Mouse (Mus musculus) lung, embryonic 15.5 days (tissue): ENCODE data around the gene Slc22a1. TPM values are rescaled to one million over a fixed set of nuclear protein-coding genes. Genes with fewer than 3 reads are reported as not detected.
A peak's percentile ranks its signal among the peaks of the same experiment; 100 is the strongest.

Source experiments
- ATAC-seq: fragments of 200-750 bp; cut with Nextera tagmentation; 2 replicates; pipeline ENCODE4 v1.8.0; 2017; ENCODE audit warnings: moderate number of reproducible peaks, borderline replicate concordance; ENCODE audit not compliant: low FRiP score, low TSS enrichment; ENCODE audit errors: extremely low read depth
- H3K27ac ChIP-seq: fragments of 300-500 bp; sonication (generic); 2 replicates; pipeline ENCODE4 v1.5.1; 2015; ENCODE audit warnings: moderate library complexity, mild to moderate bottlenecking, inconsistent platforms
- H3K27me3 ChIP-seq: fragments of 300-500 bp; sonication (generic); 2 replicates; pipeline ENCODE4 v1.6.1; 2015; ENCODE audit warnings: inconsistent platforms
- H3K36me3 ChIP-seq: fragments of 300-500 bp; sonication (generic); 2 replicates; pipeline ENCODE4 v1.6.1; 2015; ENCODE audit warnings: inconsistent platforms
- H3K4me1 ChIP-seq: fragments of 300-500 bp; sonication (generic); 2 replicates; pipeline ENCODE4 v1.6.1; 2015; ENCODE audit warnings: inconsistent platforms
- H3K4me2 ChIP-seq: fragments of 300-500 bp; sonication (generic); 2 replicates; pipeline ENCODE4 v1.6.1; 2015; ENCODE audit warnings: inconsistent platforms, mild to moderate bottlenecking, moderate library complexity
- H3K4me3 ChIP-seq: fragments of 300-500 bp; sonication (generic); 2 replicates; pipeline ENCODE4 v1.5.1; 2015; ENCODE audit warnings: mild to moderate bottlenecking, inconsistent platforms
- H3K9ac ChIP-seq: fragments of 300-500 bp; sonication (generic); 2 replicates; pipeline ENCODE4 v1.6.1; 2015; ENCODE audit warnings: inconsistent platforms
- H3K9me3 ChIP-seq: fragments of 300-500 bp; sonication (generic); 2 replicates; pipeline ENCODE4 v1.6.1; 2016; ENCODE audit warnings: inconsistent platforms
- WGBS: fragments of 180-500 bp; shearing (Covaris S2); methylation state at CpG from one replicate; pipeline ENCODE4 v1.1.7; 2015; 5-methylcytosine and 5-hydroxymethylcytosine counted together
- polyA plus RNA-seq: library from polyadenylated mRNA; unstranded; fragments of >200 nt; fragmentation: Nextera tagmentation; extraction: Ambion mirVana; gene quantifications from 2 replicates; pipeline ENCODE4 v1.2.1, GENCODE M21; 2015

Slc22a1 gene
- polyA plus RNA-seq, 1 experiment from 2014 or later, result 11.1 TPM

DNA sequence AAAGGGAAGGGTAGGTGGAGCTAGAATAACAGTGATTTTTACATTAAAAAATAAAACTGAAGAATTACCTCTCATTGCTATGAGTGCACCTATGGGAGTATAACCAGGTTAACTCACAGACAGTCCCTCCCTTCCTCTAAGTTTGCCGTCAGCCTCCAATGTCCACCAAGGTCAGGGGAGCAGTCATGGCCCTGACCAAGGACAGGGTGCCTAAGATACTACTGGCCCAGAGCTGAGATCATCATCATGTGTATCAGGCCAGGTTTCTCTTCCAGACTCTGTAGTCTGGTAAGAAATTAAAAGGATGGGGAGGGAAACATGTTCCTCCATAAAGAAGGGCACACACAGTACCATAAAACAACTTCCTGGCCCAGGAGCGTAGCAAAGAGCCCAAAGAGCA is 35.3 kb upstream of the Slc22a1 start:
- H3K9me3 ChIP-seq, result no peaks in the 10 kb centered on the region
- H3K4me3 ChIP-seq, result no peak overlapping the region
- H3K9ac ChIP-seq, result no peak overlapping the region
- peaks cover 63% of the 10 kb centered on the region for H3K36me3 ChIP-seq
- WGBS, result 91% methylated on average over 2 of the region's 2 CpGs
- H3K4me1 ChIP-seq, result peaks cover 25% of the 10 kb centered on the region
- H3K4me2 ChIP-seq, result no peak overlapping the region
- H3K27ac ChIP-seq, result no peak overlapping the region
- no peak for ATAC-seq
- H3K27me3 ChIP-seq, result no peaks in the 10 kb centered on the region

DNA sequence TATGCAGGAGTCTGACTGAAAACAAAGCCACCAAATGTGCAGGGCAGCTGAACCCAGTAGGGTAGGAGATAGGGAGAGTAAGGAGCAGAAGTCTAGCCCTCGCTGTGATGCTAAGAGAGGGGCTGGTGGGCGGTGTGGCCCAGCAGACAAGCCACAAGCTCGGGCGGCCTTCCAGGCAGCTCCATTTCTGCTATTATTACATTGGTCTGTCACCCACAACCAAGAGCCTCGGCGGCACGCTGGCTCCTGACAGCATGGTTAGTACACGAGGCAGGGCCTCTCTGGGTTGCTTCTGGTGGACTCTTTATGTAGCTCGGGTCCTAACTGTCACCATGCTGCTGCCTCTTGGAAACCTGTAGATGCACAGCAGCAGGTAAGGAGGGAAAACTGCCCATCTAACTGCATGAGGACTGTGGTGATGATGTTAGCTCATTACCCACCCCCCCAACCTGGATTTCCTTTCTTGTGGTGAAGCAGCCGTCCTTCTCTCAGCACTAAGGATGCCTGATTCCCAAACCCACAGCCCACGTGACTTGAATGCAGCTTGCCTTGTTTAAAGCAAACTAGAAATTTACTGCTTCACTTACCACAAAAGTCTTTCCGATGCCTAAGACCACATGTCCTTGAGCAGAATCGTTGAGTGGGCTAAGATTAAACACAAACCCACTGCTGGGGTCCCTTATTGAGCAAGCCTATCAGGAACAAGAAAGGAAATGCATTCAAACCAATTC is 34.6 kb upstream of the Slc22a1 start:
- H3K4me3 ChIP-seq, result no peak overlapping the region
- H3K36me3 ChIP-seq, result peaks cover 56% of the 10 kb centered on the region

DNA sequence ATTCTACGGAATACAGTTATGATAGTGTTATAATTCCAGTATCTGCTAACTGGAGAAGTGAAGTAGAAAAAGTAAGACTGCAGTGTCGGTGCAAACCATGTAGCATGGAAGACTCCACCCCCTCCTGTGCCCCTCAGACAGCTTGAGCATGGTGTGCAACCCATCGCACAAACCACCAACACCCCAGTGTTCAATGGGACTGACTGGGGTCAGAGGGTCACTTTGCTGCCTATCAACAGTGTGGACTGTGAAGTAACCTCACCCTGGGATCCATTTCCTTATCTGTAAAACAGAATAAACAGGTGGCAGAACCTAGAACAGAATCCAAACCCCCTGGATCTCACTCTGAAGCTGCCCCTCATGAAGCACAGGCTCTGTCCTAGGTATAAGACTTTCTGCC is 32.8 kb upstream of the Slc22a1 start:
- H3K4me1 ChIP-seq, result peaks cover 31% of the 10 kb centered on the region
- peaks cover 65% of the 10 kb centered on the region for H3K36me3 ChIP-seq
- H3K27me3 ChIP-seq, result no peaks in the 10 kb centered on the region
- H3K4me3 ChIP-seq, result no peak overlapping the region
- no peaks in the 10 kb centered on the region for H3K9me3 ChIP-seq
- WGBS, result 72% methylated on average over 3 of the region's 3 CpGs
- no peak overlapping the region for H3K4me2 ChIP-seq
- no peak for ATAC-seq
- H3K9ac ChIP-seq, result no peak overlapping the region
- H3K27ac ChIP-seq, result no peak overlapping the region

More for the DNA sequence above, 34.6 kb upstream of the Slc22a1 start:
- no peaks in the 10 kb centered on the region for H3K9me3 ChIP-seq
- peaks cover 29% of the 10 kb centered on the region for H3K4me1 ChIP-seq
- no peaks in the 10 kb centered on the region for H3K27me3 ChIP-seq
- no peak overlapping the region for H3K9ac ChIP-seq
- no peak overlapping the region for H3K4me2 ChIP-seq
- WGBS, result 75% methylated on average over 13 of the region's 13 CpGs
- H3K27ac ChIP-seq, result 0 out of 2 replicates have a peak overlapping the region, but pooled peaks have one; percentile 9
- no peak for ATAC-seq

GRCm38 (mm10) chr17:12706590-12707049 is 31.0 kb upstream of the Slc22a1 start:
- Histone ChIP-seq H3K4me1 (peaks cover 31% of the 10 kb centered on the region), H3K9me3 (no peaks in the 10 kb centered on the region), H3K36me3 (peaks cover 68% of the 10 kb centered on the region), H3K4me3 (no peak overlapping the region), H3K27me3 (no peaks in the 10 kb centered on the region), H3K4me2 (no peak overlapping the region), H3K9ac (no peak overlapping the region), H3K27ac (peak overlapping the region; percentile 66)
- WGBS, result 44% methylated on average over 10 of the region's 10 CpGs
- peak; percentile 79; the same call in 1 of the 2 replicates for ATAC-seq

DNA sequence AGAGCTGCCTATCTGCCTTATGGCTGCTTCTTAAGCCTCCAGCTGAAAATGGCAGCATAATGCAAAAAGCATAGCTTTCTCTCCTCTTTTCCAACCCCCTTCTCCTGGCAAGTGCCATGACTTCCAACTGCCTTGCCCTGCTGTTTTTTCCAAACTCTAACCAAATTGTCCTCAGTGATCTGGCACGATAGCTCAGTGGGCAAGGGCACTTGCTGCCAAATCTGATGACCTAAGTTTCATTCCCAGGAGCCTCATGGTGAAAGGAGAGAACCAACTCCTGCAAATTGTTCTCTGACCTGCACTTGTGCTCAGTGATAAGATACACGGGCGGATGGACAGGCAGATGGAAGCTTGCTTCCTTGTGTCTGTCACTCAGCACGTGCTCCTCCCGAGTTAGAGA is 27.3 kb upstream of the Slc22a1 start:
- no peaks in the 10 kb centered on the region for H3K27me3 ChIP-seq
- H3K27ac ChIP-seq, result no peak overlapping the region
- 75% methylated on average over 5 of the region's 5 CpGs for WGBS
- H3K4me1 ChIP-seq, result peaks cover 31% of the 10 kb centered on the region
- no peak overlapping the region for H3K4me2 ChIP-seq
- H3K9me3 ChIP-seq, result no peaks in the 10 kb centered on the region
- H3K36me3 ChIP-seq, result peaks cover 73% of the 10 kb centered on the region
- ATAC-seq, result no peak
- H3K9ac ChIP-seq, result no peak overlapping the region
- no peak overlapping the region for H3K4me3 ChIP-seq

DNA sequence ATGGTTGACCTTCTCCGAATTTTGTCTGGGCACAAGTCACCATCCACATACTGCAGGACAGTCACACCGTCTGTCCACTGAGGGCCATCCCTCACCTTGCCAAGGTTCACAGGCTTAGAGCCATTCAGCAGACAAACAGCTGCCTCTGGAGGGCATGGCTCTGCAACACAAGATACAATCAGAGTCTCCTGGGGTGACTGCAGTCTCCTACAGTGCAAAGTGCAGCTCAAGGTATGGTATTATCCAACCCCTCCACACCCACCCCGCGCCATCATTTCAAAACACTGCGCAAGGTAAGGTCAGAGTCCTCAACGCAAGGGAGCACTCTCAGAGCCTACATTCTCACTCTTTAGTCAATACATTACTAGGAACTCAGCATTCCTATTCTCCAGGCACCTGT is 24.7 kb upstream of the Slc22a1 start:
- Histone ChIP-seq H3K9me3 (no peaks in the 10 kb centered on the region), H3K36me3 (peaks cover 95% of the 10 kb centered on the region), H3K27ac (no peak overlapping the region), H3K4me1 (peaks cover 8% of the 10 kb centered on the region; the same call in 1 of the 2 replicates), H3K27me3 (no peaks in the 10 kb centered on the region), H3K4me2 (no peak overlapping the region), H3K4me3 (no peak overlapping the region), H3K9ac (no peak overlapping the region)
- ATAC-seq, result no peak
- 90% methylated on average over 6 of the region's 6 CpGs for WGBS

DNA sequence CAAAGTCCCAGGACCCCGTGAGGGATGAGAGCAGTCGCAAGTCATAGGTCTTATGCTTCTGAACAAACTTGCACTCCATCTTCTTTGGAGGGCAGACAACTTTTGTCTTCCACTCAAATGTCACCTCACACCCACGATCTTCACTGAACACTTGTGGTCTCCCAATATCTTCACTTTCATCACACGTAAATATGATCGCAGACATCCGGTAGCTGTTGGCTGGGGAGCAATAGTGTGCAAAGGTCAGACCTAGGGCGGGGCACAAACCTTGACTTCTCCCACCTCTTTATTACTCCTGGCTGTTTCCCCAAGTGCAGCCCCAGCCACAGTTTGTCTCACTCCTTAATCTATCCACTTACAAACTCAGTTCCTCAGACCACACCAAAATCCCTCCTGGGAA is 16.3 kb upstream of the Slc22a1 start:
- H3K27me3 ChIP-seq, result no peaks in the 10 kb centered on the region
- WGBS, result 75% methylated on average over 7 of the region's 7 CpGs
- H3K9ac ChIP-seq, result no peak overlapping the region
- peaks cover 7% of the 10 kb centered on the region for H3K4me1 ChIP-seq
- ATAC-seq, result no peak
- no peaks in the 10 kb centered on the region for H3K9me3 ChIP-seq
- H3K4me2 ChIP-seq, result no peak overlapping the region
- peaks cover 94% of the 10 kb centered on the region for H3K36me3 ChIP-seq
- no peak overlapping the region for H3K27ac ChIP-seq
- H3K4me3 ChIP-seq, result no peak overlapping the region

- Histone ChIP-seq H3K9me3 (no peaks in the 10 kb centered on the region), H3K4me3 (no peak overlapping the region), H3K27ac (peak overlapping the region; percentile 60; the same call in 1 of the 2 replicates), H3K4me1 (peaks cover 7% of the 10 kb centered on the region), H3K9ac (no peak overlapping the region), H3K4me2 (no peak overlapping the region), H3K36me3 (peaks cover 97% of the 10 kb centered on the region), H3K27me3 (no peaks in the 10 kb centered on the region)
- ATAC-seq, result no peak
- WGBS, result 48% methylated on average over 3 of the region's 3 CpGs
Measured at GRCm38 (mm10) chr17:12689537-12689936, 13.9 kb upstream of the Slc22a1 start.

GRCm38 (mm10) chr17:12688427-12689110 is 12.9 kb upstream of the Slc22a1 start:
- peaks cover 97% of the 10 kb centered on the region for H3K36me3 ChIP-seq
- H3K27me3 ChIP-seq, result no peaks in the 10 kb centered on the region
- H3K4me1 ChIP-seq, result peaks cover 7% of the 10 kb centered on the region
- peak overlapping the region; percentile 10; the same call in 1 of the 2 replicates for H3K4me2 ChIP-seq
- ATAC-seq, result peak; percentile 68
- peak overlapping the region; percentile 60 for H3K27ac ChIP-seq
- H3K9ac ChIP-seq, result no peak overlapping the region
- no peak overlapping the region for H3K4me3 ChIP-seq
- WGBS, result 59% methylated on average over 20 of the region's 20 CpGs
- no peaks in the 10 kb centered on the region for H3K9me3 ChIP-seq

- no peak overlapping the region for H3K4me3 ChIP-seq
- peaks cover 83% of the 10 kb centered on the region for H3K36me3 ChIP-seq
- 75% methylated on average over 7 of the region's 7 CpGs for WGBS
- ATAC-seq, result no peak
- peaks cover 7% of the 10 kb centered on the region for H3K4me1 ChIP-seq
- no peak overlapping the region for H3K27ac ChIP-seq
- H3K27me3 ChIP-seq, result no peaks in the 10 kb centered on the region
- H3K9me3 ChIP-seq, result no peaks in the 10 kb centered on the region
- H3K4me2 ChIP-seq, result no peak overlapping the region
- H3K9ac ChIP-seq, result no peak overlapping the region
Measured at GRCm38 (mm10) chr17:12684928-12685624, 9.4 kb upstream of the Slc22a1 start.

DNA sequence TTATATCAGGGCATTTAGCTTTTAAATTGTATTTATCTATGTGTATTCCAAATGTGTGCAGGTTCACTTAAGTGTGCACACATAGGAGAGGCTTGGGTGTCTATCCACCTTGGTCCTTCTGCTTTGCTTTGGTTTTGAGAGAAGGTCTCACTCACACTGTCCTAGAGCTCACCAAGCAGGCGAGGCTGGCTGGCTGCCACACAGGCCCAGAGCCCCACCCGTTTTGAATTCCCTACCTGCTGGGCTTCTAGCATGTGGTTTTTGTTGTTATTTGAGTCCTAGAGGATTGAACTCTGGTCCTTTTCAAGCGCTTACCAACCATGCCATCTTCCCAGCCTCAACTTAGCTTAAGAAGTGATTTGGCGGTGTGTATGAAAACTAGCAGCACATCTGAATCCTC is 8.8 kb upstream of the Slc22a1 start:
- Histone ChIP-seq H3K4me1 (peaks cover 7% of the 10 kb centered on the region), H3K9me3 (no peaks in the 10 kb centered on the region), H3K27me3 (no peaks in the 10 kb centered on the region), H3K4me2 (no peak overlapping the region), H3K27ac (no peak overlapping the region), H3K36me3 (peaks cover 81% of the 10 kb centered on the region), H3K9ac (no peak overlapping the region), H3K4me3 (no peak overlapping the region)
- no peak for ATAC-seq
- 63% methylated on average over 4 of the region's 4 CpGs for WGBS

DNA sequence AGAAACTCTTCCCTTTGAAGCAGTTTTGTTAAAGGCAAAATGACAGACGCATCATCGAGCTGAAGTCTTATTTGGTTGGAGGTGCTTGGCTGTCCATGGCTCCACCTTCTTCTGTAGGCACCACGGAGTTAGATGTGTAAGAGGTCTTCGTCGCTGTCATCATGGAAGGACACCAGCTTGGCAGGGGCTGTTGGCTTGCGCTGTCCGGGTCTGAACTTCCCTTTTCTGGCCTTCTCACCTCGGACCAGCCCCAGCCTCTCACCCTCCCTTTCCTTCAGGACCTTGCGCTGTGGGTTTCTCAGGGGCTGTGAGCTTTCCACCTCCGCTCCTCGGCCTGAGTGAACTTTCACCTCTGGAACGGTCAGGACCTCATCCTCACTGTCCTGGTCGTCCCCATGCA is 8.0 kb upstream of the Slc22a1 start:
- Histone ChIP-seq H3K27ac (no peak overlapping the region), H3K27me3 (no peaks in the 10 kb centered on the region), H3K4me3 (no peak overlapping the region), H3K9me3 (no peaks in the 10 kb centered on the region), H3K9ac (no peak overlapping the region), H3K36me3 (peaks cover 73% of the 10 kb centered on the region), H3K4me1 (no peaks in the 10 kb centered on the region; the same call in 1 of the 2 replicates), H3K4me2 (no peak overlapping the region)
- no peak for ATAC-seq
- WGBS, result 88% methylated on average over 13 of the region's 13 CpGs
